Mouse (Mus musculus): ENCODE results near the gene Mfap2. TPM values are rescaled to one million over a fixed set of nuclear protein-coding genes. Genes with fewer than 3 reads are reported as not detected.

Mfap2 gene
- total RNA-seq, 2 experiments from 2014 or later: 1.1 to 2.3 TPM

Other genes starting within 250 kb of the Mfap2 start
- gene Padi4, start 236.2 kb upstream of the Mfap2 start, total RNA-seq (2021): under 1 TPM in 1 of 2 experiments, not detected in 1; 0.09 TPM
- 1 to 10 TPM; 1.4 TPM for gene Padi3, start 199.8 kb upstream of the Mfap2 start, total RNA-seq (2021)
- gene Padi1, start 164.6 kb upstream of the Mfap2 start, total RNA-seq (2021): under 1 TPM; 0.07 to 0.21 TPM
- gene Padi2, start 104.1 kb upstream of the Mfap2 start, total RNA-seq (2021): 100 to 1,000 TPM; 129 to 189 TPM
- 100 to 1,000 TPM; 630 to 677 TPM for gene Sdhb, start 49.2 kb upstream of the Mfap2 start, total RNA-seq (2021)
- gene Atp13a2, start 23.5 kb upstream of the Mfap2 start, total RNA-seq (2021): 10 to 100 TPM; 16.2 to 21.1 TPM
- 1 to 10 TPM; 2.0 to 2.5 TPM for gene Crocc, start 50.1 kb downstream of the Mfap2 start, total RNA-seq (2021)
- gene Necap2, start 67.9 kb downstream of the Mfap2 start, total RNA-seq (2021): 10 to 100 TPM; 12.9 to 16.2 TPM
- gene Spata21, start 77.9 kb downstream of the Mfap2 start, total RNA-seq (2021): not detected
- 100 to 1,000 TPM; 160 to 163 TPM for gene Szrd1, start 129.4 kb downstream of the Mfap2 start, total RNA-seq (2021)
- 10 to 100 TPM; 10.8 to 11.2 TPM for gene Fbxo42, start 137.5 kb downstream of the Mfap2 start, total RNA-seq (2021)
- under 1 TPM in 1 of 2 experiments, not detected in 1; 0.31 TPM for gene Rsg1, start 203.5 kb downstream of the Mfap2 start, total RNA-seq (2021)
- gene Arhgef19, start 229.1 kb downstream of the Mfap2 start, total RNA-seq (2021): under 1 TPM; 0.32 to 0.33 TPM

Measured in gastrocnemius, adult 18-20 months (tissue).